Mouse (Mus musculus) spleen, adult 10 weeks (tissue): Measurements from ENCODE around the gene Nfyb. TPM values are rescaled to one million over a fixed set of nuclear protein-coding genes. Genes with fewer than 3 reads are reported as not detected.

Source experiments
- polyA plus RNA-seq: library from polyadenylated mRNA; stranded (reverse); fragments of 350-450 nt; fragmentation: Illumina TruSeq; extraction: RNeasy Lipid Tissue Mini Kit (QIAGEN cat#74804); gene quantifications from one replicate; pipeline ENCODE4 v1.2.3, GENCODE M21; 2015; ENCODE audit warnings: low replicate concordance; ENCODE audit not compliant: insufficient read depth

The Nfyb gene
- polyA plus RNA-seq, result 51.8 TPM

GRCm38 (mm10) chr10:82763840-82764631 is at the start of gene Nfyb:
Nfyb (minus strand) TSS chr10:82764144.

Other genes starting within 250 kb of the Nfyb start
- 20.5 TPM for gene 1190007I07Rik, start 140.9 kb downstream of the Nfyb start, polyA plus RNA-seq
- gene Tdg, start 134.3 kb downstream of the Nfyb start, polyA plus RNA-seq, result 50.3 TPM
- 1.9 TPM for gene Glt8d2, start 73.5 kb downstream of the Nfyb start, polyA plus RNA-seq
- gene Hcfc2, start 68.0 kb downstream of the Nfyb start, polyA plus RNA-seq, result 40.2 TPM
- 44.6 TPM for gene Txnrd1, start 69.8 kb upstream of the Nfyb start, polyA plus RNA-seq
- 0.55 TPM for gene Eid3, start 102.5 kb upstream of the Nfyb start, polyA plus RNA-seq
- 9.9 TPM for gene Chst11, start 221.4 kb upstream of the Nfyb start, polyA plus RNA-seq